Mouse (Mus musculus) common myeloid progenitor, adult 5-6 weeks (primary cell): ENCODE measurements around the gene Fam222a. TPM values are rescaled to one million over a fixed set of nuclear protein-coding genes. Genes with fewer than 3 reads are reported as not detected.
A peak's percentile ranks its signal among the peaks of the same experiment; 100 is the strongest.

ENCODE experiments used
- ATAC-seq: replicated peaks from 2 replicates; pipeline ENCODE4 v1.8.0; 2016; ENCODE audit warnings: low read depth, mild to moderate bottlenecking, moderate TSS enrichment, inconsistent platforms; ENCODE audit not compliant: poor library complexity, severe bottlenecking
- total RNA-seq: library from RNA; stranded (forward); fragments of 200-1000, 187-1606 nt; gene quantifications from 2 replicates; pipeline ENCODE4 v1.2.3, GENCODE M21; 2017

The Fam222a gene
- total RNA-seq, 1 experiment from 2014 or later: 0.18 TPM

GRCm38 (mm10) chr5:114647211-114647974 is 79.6 kb downstream of the Fam222a start:
- ATAC-seq: peak; percentile 53

DNA sequence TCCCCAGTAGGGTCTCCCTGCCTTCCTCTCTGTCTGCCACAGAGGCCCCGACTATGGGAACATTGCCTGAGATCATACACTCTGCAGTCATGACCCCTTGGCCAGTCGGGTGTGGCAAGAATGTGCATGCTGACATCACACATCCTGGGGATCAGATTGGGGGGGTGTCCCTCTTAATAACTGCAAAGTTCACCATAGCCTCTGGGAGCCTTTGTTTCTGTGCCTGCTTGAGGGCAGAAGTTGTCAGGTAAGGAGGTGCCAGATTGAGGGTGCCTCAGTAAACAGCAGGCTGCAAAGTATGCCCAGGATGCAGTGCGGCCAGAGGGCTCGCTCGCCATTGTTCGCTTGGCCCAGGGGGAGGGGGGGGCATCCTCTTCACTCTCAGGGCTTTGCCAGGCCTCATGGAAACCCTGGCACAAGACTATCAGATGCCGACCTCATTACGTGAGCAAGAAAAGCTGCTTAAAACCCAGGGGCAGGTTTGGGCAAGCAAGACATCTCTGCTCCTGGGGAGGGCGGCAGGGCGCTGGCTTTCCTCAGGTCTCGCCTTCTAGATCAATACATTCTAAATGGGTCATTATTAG is 81.0 kb downstream of the Fam222a start:
- ATAC-seq: no peak

GRCm38 (mm10) chr5:114651002-114651401 is 83.2 kb downstream of the Fam222a start:
- no peak for ATAC-seq

- ATAC-seq: no peak
Observed at GRCm38 (mm10) chr5:114651449-114651848, 83.6 kb downstream of the Fam222a start.

DNA sequence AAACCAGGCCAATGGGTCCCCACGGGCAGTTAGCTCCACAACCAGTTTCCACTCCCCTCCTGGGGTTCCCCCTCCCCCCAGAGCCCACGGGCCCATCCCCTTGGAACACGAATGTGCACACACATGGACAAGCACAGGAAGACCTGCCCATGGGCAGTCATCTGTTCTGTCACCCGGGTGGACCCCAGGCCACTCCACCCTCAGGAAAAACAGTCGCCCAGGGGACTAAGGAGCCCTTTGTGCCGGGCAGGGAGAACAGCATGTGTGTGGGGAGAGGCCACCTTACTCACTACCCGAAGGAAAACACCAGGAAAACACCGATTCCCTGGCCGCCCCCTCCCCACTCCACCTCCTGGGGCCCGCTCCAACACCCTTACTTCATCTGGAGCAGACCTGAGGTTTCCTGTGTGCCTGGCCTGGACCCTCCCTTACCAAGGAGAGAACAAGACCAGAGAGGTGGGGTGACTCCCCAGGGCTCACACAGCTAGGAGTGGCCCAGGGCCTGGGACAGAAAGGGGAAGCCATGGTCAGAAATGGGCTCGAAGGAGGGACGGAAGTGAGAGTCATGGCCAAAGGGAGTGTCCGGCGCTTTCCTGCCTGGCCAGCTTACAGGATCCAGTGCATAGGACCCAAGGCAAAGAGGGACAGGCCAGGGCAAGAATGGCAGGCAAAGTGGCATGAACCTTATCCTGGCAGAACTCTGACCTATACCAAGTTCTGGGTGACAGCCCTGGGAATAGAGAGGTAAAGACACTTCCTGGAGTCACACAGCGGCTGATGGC is 86.0 kb downstream of the Fam222a start:
- ATAC-seq: no peak

GRCm38 (mm10) chr5:114655721-114656120 is 87.9 kb downstream of the Fam222a start:
- no peak for ATAC-seq

- no peak for ATAC-seq
Observed at GRCm38 (mm10) chr5:114656305-114656704, 88.5 kb downstream of the Fam222a start.

- no peak for ATAC-seq
Observed at GRCm38 (mm10) chr5:114657426-114657825, 89.6 kb downstream of the Fam222a start.

DNA sequence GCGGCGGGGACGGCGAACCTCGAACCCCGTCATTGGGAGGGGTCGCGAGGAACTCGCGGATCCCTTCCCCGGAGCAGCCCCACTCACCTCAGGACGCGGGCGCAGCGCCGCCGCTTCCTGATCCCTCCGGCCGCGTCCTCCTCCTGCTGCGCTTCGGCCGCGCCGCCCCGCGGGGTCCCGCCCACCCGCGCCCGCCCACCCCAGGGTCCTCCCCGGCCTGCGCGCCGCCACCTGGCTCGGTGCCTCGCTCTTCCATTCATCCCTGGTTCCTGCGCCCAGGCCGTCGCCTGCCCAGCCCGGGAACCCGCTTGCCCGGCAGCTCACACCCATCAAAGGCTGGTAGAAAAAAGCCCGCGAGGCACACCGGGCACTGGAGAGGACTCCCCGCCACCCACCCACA is 90.4 kb downstream of the Fam222a start, which contains the start of gene Trpv4:
TSS of gene Trpv4 (minus strand) at position 167 of the 400 bp plus-strand sequence.
- no peak for ATAC-seq

- peak; percentile 81 for ATAC-seq
Observed at GRCm38 (mm10) chr5:114661029-114661428, 93.2 kb downstream of the Fam222a start.

Other genes starting within 250 kb of the Fam222a start
- gene Kctd10, start 187.5 kb upstream of the Fam222a start, total RNA-seq: 51.3 and 57.5 TPM in 2 replicates
- 15.9 and 25.2 TPM in 2 replicates for gene Ube3b, start 187.4 kb upstream of the Fam222a start, total RNA-seq
- 8.2 and 17.5 TPM in 2 replicates for gene Mmab, start 124.0 kb upstream of the Fam222a start, total RNA-seq
- gene Mvk, start 123.7 kb upstream of the Fam222a start, total RNA-seq: 4.7 and 6.4 TPM in 2 replicates
- gene Trpv4, start 90.4 kb downstream of the Fam222a start, total RNA-seq: 0.19 and 1.1 TPM in 2 replicates
- 40.0 and 48.6 TPM in 2 replicates for gene Gltp, start 123.0 kb downstream of the Fam222a start, total RNA-seq
- 9.7 and 12.3 TPM in 2 replicates for gene Tchp, start 139.7 kb downstream of the Fam222a start, total RNA-seq
- 365 and 466 TPM in 2 replicates for gene Ankrd13a, start 206.7 kb downstream of the Fam222a start, total RNA-seq
- 80.9 and 86.3 TPM in 2 replicates for gene Git2, start 207.5 kb downstream of the Fam222a start, total RNA-seq